Mouse (Mus musculus) spleen, adult 2 months (tissue): ENCODE measurements around the gene Abcg5. TPM values are rescaled to one million over a fixed set of nuclear protein-coding genes. Genes with fewer than 3 reads are reported as not detected.

Experiments used
- DNase-seq, 2 experiments: peaks; one replicate each; pipeline versions ENCODE4 v3.0.0 to v3.0.0-alpha.2; 2012 to 2021; ENCODE audit warnings: low spot score in 2 of 2, low read depth in 1 of 2
- H3K27ac ChIP-seq: fragments of 200-500 bp; 2 replicates; pipeline ENCODE4 v1.5.1; 2012; ENCODE audit warnings: low read length, inconsistent platforms; ENCODE audit not compliant: insufficient read depth
- H3K27me3 ChIP-seq: fragments of 200-500 bp; 2 replicates; pipeline ENCODE4 v1.6.1; 2012; ENCODE audit warnings: mild to moderate bottlenecking, moderate library complexity, low read length, inconsistent platforms; ENCODE audit not compliant: control insufficient read depth, insufficient read depth
- H3K36me3 ChIP-seq: fragments of 200-500 bp; 2 replicates; pipeline ENCODE4 v1.6.1; 2012; ENCODE audit warnings: mild to moderate bottlenecking, low read length, inconsistent platforms; ENCODE audit not compliant: control insufficient read depth, insufficient read depth
- H3K4me1 ChIP-seq: fragments of 200-500 bp; 2 replicates; pipeline ENCODE4 v1.6.1; 2011; ENCODE audit warnings: inconsistent platforms; ENCODE audit not compliant: control insufficient read depth, insufficient read depth, insufficient read length
- H3K4me3 ChIP-seq: fragments of 200-500 bp; 2 replicates; pipeline ENCODE4 v1.5.1; 2011; ENCODE audit warnings: mild to moderate bottlenecking, inconsistent platforms; ENCODE audit not compliant: insufficient read depth, insufficient read length; ENCODE audit errors: extremely low read depth
- CTCF ChIP-seq: fragments of 200-500 bp; IDR thresholded peaks from 2 replicates; pipeline ENCODE4 v1.5.1; 2011; ENCODE audit warnings: mild to moderate bottlenecking, inconsistent platforms; ENCODE audit not compliant: insufficient read depth, insufficient read length, insufficient replicate concordance; ENCODE audit errors: extremely low read depth
- POLR2A ChIP-seq: fragments of 200-500 bp; IDR thresholded peaks from 2 replicates; pipeline ENCODE4 v1.6.1; 2011; ENCODE audit warnings: low read depth, low read length, inconsistent platforms
- WGBS: fragments of 180-500 bp; shearing (Covaris S2); methylation state at CpG from one replicate; pipeline ENCODE4 v1.1.7; 2018; 5-methylcytosine and 5-hydroxymethylcytosine counted together
- polyA plus RNA-seq: library from polyadenylated mRNA; depleted of rRNA; stranded (reverse); fragments of >200 nt; gene quantifications from 2 replicates; pipeline ENCODE4 v1.2.3, GENCODE M21; 2012

Gene Abcg5
- polyA plus RNA-seq, 1 experiment = 0.09 TPM

DNA sequence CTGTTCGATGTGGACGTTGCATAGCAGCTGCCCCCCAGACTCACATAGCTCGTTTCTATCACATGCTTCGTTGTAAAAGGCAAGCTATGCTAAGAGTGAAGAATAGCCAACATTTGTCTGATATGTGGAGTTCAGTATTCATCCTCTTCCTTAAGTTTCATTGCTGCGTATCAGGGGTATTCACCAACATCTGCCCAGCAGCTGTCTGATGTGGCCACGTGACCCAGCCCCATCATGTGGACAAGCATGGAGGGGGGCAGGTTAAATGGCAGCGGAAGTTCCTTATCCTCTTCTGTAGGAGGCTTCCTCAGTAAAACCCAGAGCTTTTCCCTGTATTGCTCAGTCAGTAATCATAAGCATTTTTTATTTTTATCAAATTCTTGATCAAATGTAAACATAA lies 25.0 kb downstream of the Abcg5 start:
- no peak for TF ChIP-seq CTCF
- H3K36me3 ChIP-seq = no peaks in the 10 kb centered on the region
- DNase-seq = no peak
- H3K4me1 ChIP-seq = no peaks in the 10 kb centered on the region
- no peak overlapping the region for H3K27ac ChIP-seq
- 87% methylated on average over 7 of the region's 7 CpGs for WGBS
- no peaks in the 10 kb centered on the region for H3K27me3 ChIP-seq
- no peak overlapping the region for H3K4me3 ChIP-seq

DNA sequence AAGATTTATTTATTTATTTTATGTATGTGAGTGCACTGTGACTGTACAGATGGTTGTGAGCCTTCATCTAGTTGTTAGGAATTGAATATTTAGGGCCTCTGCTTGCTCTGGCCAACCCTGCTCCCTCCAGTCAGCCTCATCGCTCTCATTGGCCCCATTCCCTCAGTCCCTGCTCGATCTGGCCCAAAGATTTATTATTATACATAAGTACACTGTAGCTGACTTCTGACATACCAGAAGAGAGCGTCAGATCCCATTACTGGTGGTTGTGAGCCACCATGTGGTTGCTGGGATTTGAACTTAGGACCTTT lies 25.4 kb downstream of the Abcg5 start:
- no peak for TF ChIP-seq CTCF
- TF ChIP-seq POLR2A = no peak
- Histone ChIP-seq H3K27me3 (no peaks in the 10 kb centered on the region), H3K27ac (no peak overlapping the region), H3K4me3 (no peak overlapping the region), H3K4me1 (no peaks in the 10 kb centered on the region), H3K36me3 (no peaks in the 10 kb centered on the region)
- WGBS = 88% methylated on average over 3 of the region's 3 CpGs
- no peak for DNase-seq

DNA sequence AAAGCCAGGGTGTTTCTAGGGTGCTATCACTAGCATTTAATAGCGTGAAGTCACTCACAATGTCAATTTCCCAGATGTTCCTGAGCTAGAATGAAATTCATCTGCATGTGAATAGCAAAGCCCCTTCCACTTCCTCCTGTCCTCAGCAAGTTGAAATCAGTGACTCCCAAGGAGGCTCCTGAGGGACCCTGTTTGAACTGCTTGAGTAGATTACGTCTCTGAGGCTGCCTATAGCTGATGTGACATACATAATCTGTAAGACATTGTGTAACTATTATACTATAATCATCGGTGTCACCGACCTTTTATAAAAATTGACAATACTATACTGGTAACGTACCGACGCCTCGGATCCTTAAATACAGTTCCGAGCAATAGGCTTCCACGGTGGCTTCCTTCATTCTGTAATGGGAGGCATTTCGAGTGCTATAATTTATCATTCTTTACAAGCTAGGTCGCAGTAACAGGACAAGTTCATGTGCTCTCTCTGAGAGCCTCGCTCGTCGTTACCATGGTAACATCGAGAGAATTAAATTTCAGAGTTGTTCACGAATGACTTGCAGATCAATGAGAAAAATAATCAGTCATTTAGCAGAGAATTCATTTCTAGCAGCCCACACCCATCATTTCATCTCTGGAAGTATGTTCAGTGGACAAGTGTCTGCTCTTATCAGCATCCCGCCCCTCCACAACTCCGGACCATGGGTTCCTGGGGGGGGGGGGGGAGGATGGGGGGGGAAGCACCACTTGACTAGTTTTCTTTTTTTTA lies 26.0 kb downstream of the Abcg5 start:
- no peak for DNase-seq
- TF ChIP-seq CTCF (no peak), POLR2A (no peak)
- WGBS = 88% methylated on average over 19 of the region's 19 CpGs
- H3K36me3 ChIP-seq = no peaks in the 10 kb centered on the region
- H3K27me3 ChIP-seq = no peaks in the 10 kb centered on the region
- no peaks in the 10 kb centered on the region for H3K4me1 ChIP-seq
- no peak overlapping the region for H3K27ac ChIP-seq
- no peak overlapping the region for H3K4me3 ChIP-seq

DNA sequence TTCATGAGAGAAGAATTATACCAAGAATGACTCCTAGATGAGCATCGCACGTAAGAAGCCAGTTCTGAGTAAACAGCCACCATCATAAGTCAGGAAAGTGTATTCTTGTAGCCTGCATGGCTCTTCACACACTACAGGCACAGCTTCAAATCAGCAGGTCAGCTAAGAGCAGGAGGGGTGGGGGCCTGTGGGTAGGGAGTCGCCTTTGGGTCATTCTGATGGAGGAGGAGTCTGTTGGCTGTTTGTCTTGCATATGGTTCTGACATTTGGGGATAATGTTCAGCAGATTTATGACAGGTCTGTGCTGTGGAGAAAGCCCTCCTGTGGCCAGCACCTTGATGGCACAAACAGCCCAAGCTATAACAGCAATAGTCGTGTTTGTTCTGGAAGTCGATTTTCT lies 26.6 kb downstream of the Abcg5 start:
- WGBS = 80% methylated on average over 5 of the region's 5 CpGs
- no peak for DNase-seq
- Histone ChIP-seq H3K36me3 (no peaks in the 10 kb centered on the region), H3K27ac (no peak overlapping the region), H3K4me1 (no peaks in the 10 kb centered on the region), H3K4me3 (no peak overlapping the region), H3K27me3 (no peaks in the 10 kb centered on the region)
- no peak for TF ChIP-seq CTCF
- no peak for TF ChIP-seq POLR2A

DNA sequence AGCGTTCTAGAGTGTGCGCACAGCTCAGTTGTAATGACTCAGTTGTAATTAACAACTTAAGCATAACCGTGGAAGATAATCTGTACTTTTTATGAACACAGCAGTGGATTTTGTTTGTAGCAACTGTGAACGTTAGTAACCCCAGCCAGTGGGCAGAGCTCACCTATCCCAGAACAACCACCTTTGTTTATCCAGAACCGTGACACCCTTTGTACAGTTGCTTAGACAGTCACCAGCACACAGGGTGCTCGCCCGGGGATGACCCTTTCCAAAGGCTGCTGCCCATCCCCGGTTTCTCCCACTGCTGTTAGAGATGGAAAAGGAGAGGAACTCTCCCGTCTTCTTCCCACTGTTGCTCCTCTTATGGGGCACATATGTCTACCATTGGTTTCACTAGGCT lies 29.3 kb downstream of the Abcg5 start:
- H3K27ac ChIP-seq = no peak overlapping the region
- H3K36me3 ChIP-seq = no peaks in the 10 kb centered on the region
- DNase-seq = no peak
- WGBS = 94% methylated on average over 9 of the region's 9 CpGs
- TF ChIP-seq CTCF = no peak
- no peak for TF ChIP-seq POLR2A
- no peaks in the 10 kb centered on the region for H3K4me1 ChIP-seq
- H3K4me3 ChIP-seq = no peak overlapping the region
- H3K27me3 ChIP-seq = no peaks in the 10 kb centered on the region

DNA sequence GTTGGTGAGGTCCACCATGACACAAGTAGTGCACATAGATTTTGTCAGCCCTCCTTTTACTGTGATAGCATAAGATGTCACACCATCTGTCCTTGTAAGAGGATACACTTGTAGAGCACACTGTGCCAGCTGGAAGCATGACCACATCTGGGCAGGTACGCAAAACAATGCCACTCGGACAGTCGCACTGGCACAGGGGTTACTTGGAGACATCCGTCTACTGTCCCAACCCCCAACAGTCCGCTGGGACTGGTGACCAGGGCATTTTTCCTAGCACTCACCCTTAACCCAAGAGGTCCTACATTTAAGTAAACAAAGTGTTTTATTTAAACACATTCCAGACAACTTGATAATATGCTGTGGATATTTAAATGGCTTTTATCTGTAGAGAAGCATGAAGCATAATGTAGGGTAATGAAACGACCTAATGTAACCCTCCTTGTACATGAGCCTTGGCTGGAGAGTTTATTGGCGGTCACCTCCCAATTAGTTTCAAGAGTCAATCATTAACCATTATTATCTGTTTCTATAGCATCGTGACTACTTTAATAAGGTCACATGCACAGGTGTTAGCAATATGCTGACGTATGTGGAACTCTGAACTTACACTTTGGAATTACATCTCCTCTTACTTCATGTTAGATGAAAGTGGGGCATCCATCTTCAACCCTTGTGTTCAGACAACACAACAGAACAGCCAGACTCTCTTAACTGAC lies 32.4 kb downstream of the Abcg5 start:
- H3K4me3 ChIP-seq = no peak overlapping the region
- no peaks in the 10 kb centered on the region for H3K27me3 ChIP-seq
- WGBS = 91% methylated on average over 9 of the region's 9 CpGs
- H3K36me3 ChIP-seq = no peaks in the 10 kb centered on the region
- DNase-seq = no peak
- TF ChIP-seq POLR2A = no peak
- no peaks in the 10 kb centered on the region for H3K4me1 ChIP-seq
- H3K27ac ChIP-seq = no peak overlapping the region

DNA sequence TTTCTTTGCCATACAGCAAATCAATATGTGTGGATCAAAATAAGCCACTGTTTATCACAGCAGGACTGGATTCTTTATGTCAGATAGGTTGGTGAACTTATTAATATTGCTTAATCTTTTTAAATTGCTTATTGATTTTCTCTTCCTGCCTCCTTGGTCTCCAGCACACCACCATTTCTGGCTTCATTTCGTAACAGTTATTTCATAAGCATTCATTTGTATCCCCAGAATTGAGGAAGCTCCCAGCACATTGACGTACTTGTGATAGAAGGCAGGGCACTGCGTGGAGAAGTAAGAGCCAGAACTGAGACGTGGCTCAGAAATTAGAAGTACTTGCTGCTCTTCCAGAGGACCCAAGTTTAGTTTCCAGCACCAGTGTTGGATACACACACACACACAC lies 35.2 kb downstream of the Abcg5 start:
- WGBS = 66% methylated on average over 4 of the region's 4 CpGs
- TF ChIP-seq CTCF (no peak), POLR2A (no peak)

More for the DNA sequence above, 35.2 kb downstream of the Abcg5 start:
- no peaks in the 10 kb centered on the region for H3K36me3 ChIP-seq
- H3K27me3 ChIP-seq = no peaks in the 10 kb centered on the region
- no peaks in the 10 kb centered on the region for H3K4me1 ChIP-seq
- H3K4me3 ChIP-seq = no peak overlapping the region
- no peak overlapping the region for H3K27ac ChIP-seq
- no peak for DNase-seq
